Mouse (Mus musculus): Measurements from ENCODE around the gene Stambp.
A peak's percentile ranks its signal among the peaks of the same experiment; 100 is the strongest.

GRCm38 (mm10) chr6:83500462-83500861 lies 72.1 kb downstream of the Stambp start:
- no peak for TF ChIP-seq POLR2A (IDR thresholded peaks at IDR 0.05; ENCODE audit: borderline replicate concordance, low read depth, low read length)
- TF ChIP-seq CTCF (IDR thresholded peaks at IDR 0.05; ENCODE audit: low read depth, low read length) = peak; percentile 67
